Mouse (Mus musculus): ENCODE measurements around the gene Gpn3.

- TF ChIP-seq POLR2A (IDR thresholded peaks at IDR 0.05; ENCODE audit: extremely low read depth, insufficient read depth, low read length) (no peak), CTCF (IDR thresholded peaks at IDR 0.05; ENCODE audit: extremely low read depth, insufficient read depth, low read length) (no peak)
Observed at GRCm38 (mm10) chr5:122431221-122431620, 59.5 kb downstream of the Gpn3 start.

All from cortical plate, adult 2 months (tissue).